Mouse (Mus musculus): ENCODE data around the gene Pdxp.

- peak; percentile 37 for TF ChIP-seq CTCF (IDR thresholded peaks at IDR 0.05; ENCODE audit: low read depth)
- TF ChIP-seq EP300 (optimal IDR thresholded peaks at IDR 0.05) = no peak
Observed at GRCm38 (mm10) chr15:78955663-78956062, 41.9 kb downstream of the Pdxp start.
